Mouse (Mus musculus) brain, adult 2 months (tissue): ENCODE measurements at regions not wholly inside any gene's neighbourhood (a gene's known extent, or its start where the extent isn't known, plus 50 kb on each side); places are given as distances from the start of the nearest gene placed in this dataset.
"Not testable (repeated sequence)": the region's sequence is repeated elsewhere in the genome, so short reads cannot be mapped to it uniquely, and the experiment has no call there.

ENCODE experiments used
- DNase-seq: peaks from one replicate; pipeline ENCODE4 v3.0.0; 2011; ENCODE audit warnings: low read depth, low spot score

DNA sequence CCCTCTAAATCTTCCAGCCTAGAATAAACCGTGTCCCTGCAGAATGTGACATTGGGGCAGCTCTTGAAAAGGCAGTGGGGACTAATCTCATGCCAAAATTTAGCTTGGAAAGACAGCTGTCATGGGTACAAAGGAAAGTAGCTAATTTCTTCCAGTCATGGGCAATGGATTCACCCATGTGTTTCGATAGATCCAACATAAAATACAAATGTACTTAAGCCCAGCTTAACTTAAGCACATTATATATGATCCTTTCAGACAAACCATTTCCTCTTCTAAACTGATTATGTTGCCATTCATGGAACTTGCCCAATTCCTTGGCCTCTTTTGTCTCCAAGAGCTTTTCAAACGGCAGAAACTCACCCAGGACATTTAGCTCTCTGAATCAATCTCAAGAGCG is 970.5 kb downstream of the Defb40 start:
- no peak for DNase-seq

- DNase-seq, result no peak
Measured at GRCm38 (mm10) chr8:18005660-18006059, 972.4 kb downstream of the Defb40 start.

DNA sequence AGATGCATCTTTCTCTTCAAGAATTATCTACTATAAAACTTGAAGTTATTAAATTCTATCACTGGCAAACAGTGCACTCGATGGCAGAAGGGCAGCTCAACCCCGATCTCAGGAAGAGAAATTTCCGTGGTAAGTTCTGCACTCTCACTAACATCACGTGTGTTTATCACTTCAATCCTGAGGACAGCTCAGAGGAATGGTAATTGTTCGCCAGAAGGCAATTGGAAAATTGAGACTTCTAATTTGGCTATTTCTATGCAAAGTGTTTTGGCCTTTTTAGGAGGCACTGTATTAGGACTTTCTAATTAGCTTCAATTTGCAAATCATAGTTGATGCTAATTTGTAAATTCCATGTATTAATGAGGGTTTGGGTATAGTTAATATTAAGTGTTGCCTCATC is 977.3 kb downstream of the Defb40 start:
- no peak for DNase-seq

DNA sequence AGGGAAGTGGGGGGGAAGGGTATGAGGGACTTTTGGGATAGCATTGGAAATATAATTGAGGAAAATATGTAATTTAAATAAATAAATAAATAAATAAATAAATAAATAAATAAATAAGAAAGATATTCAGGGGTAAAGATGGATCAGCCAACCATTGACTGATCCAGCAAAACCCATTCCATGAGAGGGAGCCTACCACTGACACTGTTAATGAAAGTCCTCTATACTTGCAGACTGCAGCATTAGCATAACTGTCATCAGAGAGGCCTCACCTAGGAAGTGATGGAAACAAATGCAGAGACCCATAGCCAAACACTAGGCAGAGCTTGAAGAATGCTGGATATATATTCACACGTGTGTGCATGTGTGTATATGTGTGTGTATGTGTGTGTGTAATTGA is 993.3 kb downstream of the Defb40 start:
- no peak for DNase-seq

DNA sequence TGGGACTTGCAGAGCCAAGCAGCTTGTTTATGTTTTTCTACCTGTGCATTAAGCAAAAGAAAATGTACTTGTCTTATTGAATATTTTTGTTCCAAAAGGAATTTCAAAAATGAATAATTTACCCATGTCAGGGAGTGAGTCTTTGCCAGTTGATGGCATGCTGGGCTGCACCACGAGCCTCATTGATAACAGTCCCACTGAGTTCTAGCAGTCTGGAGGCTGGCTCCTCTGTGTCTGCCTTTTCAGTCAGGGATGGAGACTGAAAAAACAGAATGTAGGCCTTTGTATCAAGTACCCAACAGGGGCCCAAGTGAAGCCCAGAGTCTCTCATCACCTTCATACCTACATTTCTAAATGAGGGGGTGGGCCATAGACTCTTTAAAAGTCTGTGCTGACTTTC is 1029.2 kb downstream of the Defb40 start:
- no peak for DNase-seq

- peak; percentile 3 for DNase-seq
Measured at GRCm38 (mm10) chr8:17948053-17948834, 1029.8 kb downstream of the Defb40 start.

DNA sequence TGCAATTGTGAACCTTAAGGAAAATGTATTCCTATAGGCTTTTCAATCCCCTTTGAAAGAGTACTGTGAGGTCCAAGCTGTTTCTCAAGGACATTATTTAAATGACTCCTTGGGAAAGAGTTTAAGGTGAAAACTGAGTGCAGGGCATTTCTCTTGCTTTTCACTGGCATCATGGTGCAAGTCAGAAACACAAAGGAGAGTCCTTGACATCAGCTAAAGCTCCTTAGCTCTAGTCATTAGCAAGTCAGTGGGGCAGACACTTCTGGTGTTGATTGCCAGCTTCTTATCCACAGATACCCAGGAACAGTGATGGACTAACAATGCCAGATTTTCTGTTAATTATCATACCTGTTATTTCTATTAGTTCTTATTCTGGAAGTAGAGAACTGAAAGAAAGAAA is 1043.4 kb downstream of the Defb40 start:
- DNase-seq, result no peak

- no peak for DNase-seq
Measured at GRCm38 (mm10) chr8:17909316-17909715, 1068.7 kb downstream of the Defb40 start.

DNA sequence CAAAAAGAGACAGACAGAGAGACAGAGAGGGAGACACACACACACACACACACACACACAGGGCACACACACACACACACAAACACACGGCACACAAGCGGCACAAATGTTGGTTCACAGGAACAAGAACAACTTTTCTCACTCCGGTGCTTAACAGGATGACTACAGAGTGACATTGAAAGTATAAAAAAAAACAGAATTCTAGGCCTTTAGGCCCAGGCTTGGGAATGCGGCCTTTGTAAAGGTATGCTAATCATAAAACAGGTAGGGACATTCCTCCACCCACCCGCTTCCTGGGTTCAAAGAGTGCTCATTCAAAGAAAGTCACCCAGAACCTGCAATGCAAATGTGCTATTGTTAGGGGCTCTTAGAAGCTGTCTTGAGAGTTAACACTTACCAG is 1089.5 kb downstream of the Defb40 start:
- DNase-seq, result not testable (repeated sequence)

DNA sequence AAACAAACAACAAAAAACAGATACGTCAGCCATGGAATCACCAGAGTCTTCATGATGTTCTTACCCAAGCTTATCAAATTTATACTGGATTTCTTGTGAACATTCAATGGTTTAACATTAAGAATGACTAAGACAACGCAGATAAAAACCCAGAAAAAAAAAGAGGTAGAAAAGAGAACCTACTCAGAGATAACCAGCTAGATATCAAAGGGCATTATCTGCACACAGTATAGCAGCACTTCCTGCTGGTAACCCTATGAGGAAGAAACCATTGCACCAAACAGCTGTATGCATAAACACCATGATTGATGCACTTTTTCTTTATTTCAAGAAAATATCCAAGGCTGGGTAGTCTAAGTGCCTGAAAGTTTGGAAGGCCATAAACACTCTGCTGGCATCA is 1114.7 kb downstream of the Defb40 start:
- no peak for DNase-seq
